Mouse (Mus musculus) heart, postnatal 0 days (tissue): ENCODE results near the gene Vgf.

Source experiments
- CTCF ChIP-seq: IDR thresholded peaks from 2 replicates; pipeline ENCODE4 v1.5.1; 2016; ENCODE audit warnings: antibody characterized with exemption, control low read depth, low read depth
- EP300 ChIP-seq: IDR thresholded peaks from 2 replicates; pipeline ENCODE4 v1.6.1; 2016; ENCODE audit warnings: antibody characterized with exemption, low read depth

GRCm38 (mm10) chr5:137030416-137030810, 4.2 kb downstream of the Vgf start:
- TF ChIP-seq CTCF (no peak), EP300 (no peak)
